Mouse (Mus musculus): Measurements from ENCODE around the gene Fam136a.
"Not testable (repeated sequence)": the region's sequence is repeated elsewhere in the genome, so short reads cannot be mapped to it uniquely, and the experiment has no call there.

The Fam136a gene

GRCm38 (mm10) chr6:86365371-86366124, at the start of gene Fam136a:
Gene Fam136a (plus strand): TSS chr6:86365646.
- DNase-seq (ENCODE audit: low spot score) = peak; percentile 71

- DNase-seq (ENCODE audit: low spot score) = no peak
These were observed 48.4 kb upstream of the Fam136a start for GRCm38 (mm10) chr6:86317066-86317465.

GRCm38 (mm10) chr6:86318855-86319254, 46.6 kb upstream of the Fam136a start:
- no peak for DNase-seq (ENCODE audit: low spot score)

- no peak for DNase-seq (ENCODE audit: low spot score)
These were observed 43.3 kb upstream of the Fam136a start for GRCm38 (mm10) chr6:86322031-86322563.

GRCm38 (mm10) chr6:86322991-86323390, 42.5 kb upstream of the Fam136a start:
- no peak for DNase-seq (ENCODE audit: low spot score)

GRCm38 (mm10) chr6:86324400-86324799, 41.0 kb upstream of the Fam136a start:
- DNase-seq (ENCODE audit: low spot score) = no peak

GRCm38 (mm10) chr6:86325646-86326045, 39.8 kb upstream of the Fam136a start:
- DNase-seq (ENCODE audit: low spot score) = no peak

- peak; percentile 31 for DNase-seq (ENCODE audit: low spot score)
These were observed 38.6 kb upstream of the Fam136a start for GRCm38 (mm10) chr6:86326866-86327265.

- no peak for DNase-seq (ENCODE audit: low spot score)
These were observed 37.1 kb upstream of the Fam136a start for GRCm38 (mm10) chr6:86328369-86328768.

GRCm38 (mm10) chr6:86329943-86330342, 35.5 kb upstream of the Fam136a start:
- DNase-seq (ENCODE audit: low spot score) = no peak

GRCm38 (mm10) chr6:86335121-86335849, 30.2 kb upstream of the Fam136a start:
- DNase-seq (ENCODE audit: low spot score) = no peak

GRCm38 (mm10) chr6:86335860-86336259, 29.6 kb upstream of the Fam136a start:
- DNase-seq (ENCODE audit: low spot score) = no peak

- DNase-seq (ENCODE audit: low spot score) = not testable (repeated sequence)
These were observed 29.1 kb upstream of the Fam136a start for GRCm38 (mm10) chr6:86336340-86336739.

GRCm38 (mm10) chr6:86343656-86344055, 21.8 kb upstream of the Fam136a start:
- no peak for DNase-seq (ENCODE audit: low spot score)

GRCm38 (mm10) chr6:86346063-86346462, 19.4 kb upstream of the Fam136a start:
- DNase-seq (ENCODE audit: low spot score) = no peak

- DNase-seq (ENCODE audit: low spot score) = peak; percentile 56
These were observed 16.2 kb upstream of the Fam136a start for GRCm38 (mm10) chr6:86349257-86349656.

GRCm38 (mm10) chr6:86354948-86355347, 10.5 kb upstream of the Fam136a start:
- DNase-seq (ENCODE audit: low spot score) = no peak

GRCm38 (mm10) chr6:86356956-86357355, 8.5 kb upstream of the Fam136a start:
- no peak for DNase-seq (ENCODE audit: low spot score)

GRCm38 (mm10) chr6:86360691-86361090, 4.8 kb upstream of the Fam136a start:
- no peak for DNase-seq (ENCODE audit: low spot score)

GRCm38 (mm10) chr6:86361373-86361772, 4.1 kb upstream of the Fam136a start:
- DNase-seq (ENCODE audit: low spot score) = no peak

- DNase-seq (ENCODE audit: low spot score) = peak; percentile 71
These were observed 854 bp upstream of the Fam136a start for GRCm38 (mm10) chr6:86364442-86365141.

- no peak for DNase-seq (ENCODE audit: low spot score)
These were observed 843 bp downstream of the Fam136a start for GRCm38 (mm10) chr6:86366125-86366852.

All from layer of hippocampus, adult 9-10 months (tissue).